Mouse (Mus musculus): ENCODE measurements around the gene Vamp1. TPM values are rescaled to one million over a fixed set of nuclear protein-coding genes. Genes with fewer than 3 reads are reported as not detected.

Vamp1 gene
- polyA plus RNA-seq, 1 experiment from 2014 or later = 6.7 TPM

Small RNA genes within 50 kb of the gene (microRNA-seq; reads per million reads assigned to microRNA genes)
- 1.3 reads per million for gene Mir3098
- not detected for gene Mir8113

Other genes starting within 250 kb of the Vamp1 start
- 1.4 and 3.1 TPM in 2 replicates for gene Pianp, start 218.9 kb upstream of the Vamp1 start, polyA plus RNA-seq (2015; fragmentation: Nextera tagmentation; extraction: Ambion mirVana)
- gene Zfp384, start 206.4 kb upstream of the Vamp1 start, polyA plus RNA-seq (2015; fragmentation: Nextera tagmentation; extraction: Ambion mirVana) = 16.1 and 17.8 TPM in 2 replicates
- gene Ing4, start 175.8 kb upstream of the Vamp1 start, polyA plus RNA-seq (2015; fragmentation: Nextera tagmentation; extraction: Ambion mirVana) = 135 and 138 TPM in 2 replicates
- 14.4 and 15.4 TPM in 2 replicates for gene Acrbp, start 165.9 kb upstream of the Vamp1 start, polyA plus RNA-seq (2015; fragmentation: Nextera tagmentation; extraction: Ambion mirVana)
- gene Lpar5, start 147.6 kb upstream of the Vamp1 start, polyA plus RNA-seq (2015; fragmentation: Nextera tagmentation; extraction: Ambion mirVana) = 0.33 and 0.55 TPM in 2 replicates
- gene Chd4, start 119.6 kb upstream of the Vamp1 start, polyA plus RNA-seq (2015; fragmentation: Nextera tagmentation; extraction: Ambion mirVana) = 99.2 and 100 TPM in 2 replicates
- gene Nop2, start 83.6 kb upstream of the Vamp1 start, polyA plus RNA-seq (2015; fragmentation: Nextera tagmentation; extraction: Ambion mirVana) = 65.0 and 69.0 TPM in 2 replicates
- 9.6 and 10.4 TPM in 2 replicates for gene Iffo1, start 70.3 kb upstream of the Vamp1 start, polyA plus RNA-seq (2015; fragmentation: Nextera tagmentation; extraction: Ambion mirVana)
- 2,116 and 2,124 TPM in 2 replicates for gene Gapdh, start 49.1 kb upstream of the Vamp1 start, polyA plus RNA-seq (2015; fragmentation: Nextera tagmentation; extraction: Ambion mirVana)
- 141 and 151 TPM in 2 replicates for gene Ncapd2, start 23.9 kb upstream of the Vamp1 start, polyA plus RNA-seq (2015; fragmentation: Nextera tagmentation; extraction: Ambion mirVana)
- 220 and 238 TPM in 2 replicates for gene Mrpl51, start 23.8 kb upstream of the Vamp1 start, polyA plus RNA-seq (2015; fragmentation: Nextera tagmentation; extraction: Ambion mirVana)
- gene Tapbpl, start 16.3 kb downstream of the Vamp1 start, polyA plus RNA-seq (2015; fragmentation: Nextera tagmentation; extraction: Ambion mirVana) = 5.4 and 6.1 TPM in 2 replicates
- 1.8 and 2.8 TPM in 2 replicates for gene Cd27, start 21.5 kb downstream of the Vamp1 start, polyA plus RNA-seq (2015; fragmentation: Nextera tagmentation; extraction: Ambion mirVana)
- gene Tuba3a, start 70.5 kb downstream of the Vamp1 start, polyA plus RNA-seq (2015; fragmentation: Nextera tagmentation; extraction: Ambion mirVana) = 0.19 and 0.24 TPM in 2 replicates
- gene Ltbr, start 98.3 kb downstream of the Vamp1 start, polyA plus RNA-seq (2015; fragmentation: Nextera tagmentation; extraction: Ambion mirVana) = 58.7 and 62.6 TPM in 2 replicates
- gene Scnn1a, start 105.1 kb downstream of the Vamp1 start, polyA plus RNA-seq (2015; fragmentation: Nextera tagmentation; extraction: Ambion mirVana) = 4.4 and 4.8 TPM in 2 replicates
- gene Tnfrsf1a, start 133.8 kb downstream of the Vamp1 start, polyA plus RNA-seq (2015; fragmentation: Nextera tagmentation; extraction: Ambion mirVana) = 73.2 and 83.3 TPM in 2 replicates
- 4.7 and 4.9 TPM in 2 replicates for gene Plekhg6, start 165.2 kb downstream of the Vamp1 start, polyA plus RNA-seq (2015; fragmentation: Nextera tagmentation; extraction: Ambion mirVana)